Mouse (Mus musculus) spleen, postnatal 10 days (tissue): ENCODE results near the gene Pak2.
A peak's percentile ranks its signal among the peaks of the same experiment; 100 is the strongest.

ENCODE experiments used
- DNase-seq, 2 experiments: peaks; one replicate each; pipeline ENCODE4 v3.0.0; 2021 to 2022; ENCODE audit warnings: low spot score in 2 of 2

The Pak2 gene

DNA sequence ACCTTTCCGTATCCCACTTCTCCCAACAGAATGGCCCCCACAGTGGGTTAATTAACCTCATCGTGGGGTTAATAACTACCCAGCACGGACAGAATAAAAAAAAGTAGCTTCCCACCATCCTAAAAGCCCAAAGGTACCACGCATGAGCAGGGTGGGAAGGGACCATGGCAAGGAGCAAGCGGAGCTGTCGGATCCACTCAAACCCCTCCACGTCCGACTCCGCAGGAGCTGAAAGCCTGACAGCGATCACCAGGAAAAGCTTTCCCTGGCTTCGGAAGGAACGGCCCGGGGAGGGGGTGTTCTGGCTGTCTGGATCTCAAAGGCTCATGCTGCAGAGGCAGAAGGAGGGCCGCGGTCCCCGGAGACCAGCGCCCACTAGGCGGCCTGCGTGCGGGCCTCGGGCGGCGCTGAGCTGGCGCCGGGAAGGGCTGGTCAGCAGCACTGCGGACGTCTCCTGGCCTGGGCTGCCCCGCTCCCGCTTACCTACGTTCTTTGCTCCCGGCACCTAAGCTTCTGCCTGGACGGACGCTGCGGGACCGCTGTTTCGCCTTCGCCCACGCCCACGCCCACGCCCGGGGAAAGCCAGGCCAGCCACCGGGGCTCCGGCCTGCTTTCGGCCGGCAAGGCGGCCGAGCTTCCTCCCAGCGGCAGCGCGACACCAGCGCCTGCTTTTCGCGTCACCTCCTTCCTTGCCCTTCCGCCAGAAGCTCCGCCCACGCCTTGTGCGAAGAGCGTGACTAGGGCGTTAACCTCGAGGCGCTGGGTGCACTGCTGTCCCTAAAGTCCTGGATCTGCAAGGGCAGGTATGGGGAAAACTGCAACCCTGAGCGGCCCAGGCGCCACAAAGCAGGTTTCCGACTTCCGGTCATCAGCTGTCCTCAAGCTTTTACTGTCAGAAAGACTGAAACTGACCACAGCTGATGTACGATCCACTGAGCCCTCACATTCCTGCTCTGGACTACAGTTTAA, 76.3 kb downstream of the Pak2 start, which contains the start of gene Senp5:
Gene Senp5 (minus strand): TSS at position 779 of the 969 bp plus-strand sequence.
- DNase-seq = peak; percentile 82 to 95

DNA sequence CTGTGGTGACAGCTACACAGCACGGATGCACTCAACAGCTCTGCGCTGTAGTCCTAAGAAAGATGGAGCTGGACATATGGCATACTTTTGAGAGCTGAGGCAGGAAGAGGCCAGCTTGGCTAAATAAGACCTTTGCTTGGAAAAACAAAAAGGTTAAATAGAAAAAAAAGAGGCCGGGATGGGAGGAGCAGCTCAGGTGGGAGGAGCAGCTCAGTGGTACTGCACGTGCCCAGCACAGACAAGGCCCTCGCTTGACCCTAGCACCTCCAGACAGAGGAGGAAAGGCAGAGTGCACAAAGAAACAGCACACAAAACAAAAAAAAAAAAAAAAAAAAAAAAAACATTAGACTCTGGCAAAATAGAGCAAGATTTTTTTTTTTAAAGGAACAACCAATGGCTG, 82.8 kb downstream of the Pak2 start:
- DNase-seq = no peak

DNA sequence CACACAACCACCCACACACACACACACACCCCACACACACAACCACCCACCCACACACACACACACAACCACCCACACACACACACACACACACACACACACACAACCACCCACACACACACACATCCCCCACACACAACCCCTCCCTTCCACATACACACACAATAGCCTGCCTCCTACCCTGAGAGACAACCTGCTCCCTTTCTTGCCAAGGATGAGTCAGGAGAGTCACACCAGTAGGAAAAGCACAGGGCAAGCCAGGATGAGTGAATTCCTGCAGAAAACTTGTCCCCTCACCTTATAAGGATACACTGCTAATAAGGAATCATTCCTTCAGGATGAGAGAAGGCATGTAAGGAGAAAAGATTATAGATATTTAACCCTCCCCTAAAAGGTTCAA, 85.2 kb downstream of the Pak2 start:
- DNase-seq = no peak

DNA sequence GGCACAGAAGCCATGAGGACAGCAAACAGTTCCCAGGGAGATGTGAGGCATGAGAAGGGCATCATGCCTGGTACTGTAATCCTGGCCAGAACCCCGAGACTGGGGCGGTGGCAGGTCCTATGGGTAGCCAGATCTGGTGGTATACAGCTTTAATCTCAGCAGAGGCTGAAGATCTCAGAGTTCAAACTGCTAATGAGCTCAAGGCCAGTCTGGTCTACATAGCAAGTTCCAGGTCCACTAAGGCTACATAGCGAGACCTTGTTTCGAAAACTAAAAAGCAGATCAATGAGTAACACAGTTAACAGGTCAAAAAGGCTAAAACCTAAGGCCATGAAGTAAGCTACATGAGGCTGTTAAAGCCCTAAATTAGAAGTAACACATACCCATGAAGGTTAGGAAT, 85.9 kb downstream of the Pak2 start:
- DNase-seq = no peak

DNA sequence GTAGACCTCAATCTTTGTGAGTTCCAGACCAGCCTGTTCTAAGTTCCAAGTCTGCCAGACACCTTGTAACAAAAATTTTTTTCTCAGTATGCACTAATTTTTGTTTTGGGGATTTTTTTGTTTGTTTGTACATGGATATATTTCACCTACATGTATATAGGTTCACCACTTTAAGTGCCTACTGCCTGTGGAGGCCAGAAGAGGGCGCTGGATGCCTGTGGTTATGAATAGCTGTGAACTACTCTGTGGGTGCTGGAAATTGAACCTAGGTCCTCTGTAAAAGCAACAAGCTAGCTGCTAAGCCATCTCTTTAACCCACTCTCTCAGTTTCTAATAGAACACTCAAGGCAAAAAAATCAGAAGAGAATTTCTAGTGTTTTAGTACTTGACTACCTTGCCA, 87.1 kb downstream of the Pak2 start:
- DNase-seq = peak in 1 of 2 experiments; percentile 27

DNA sequence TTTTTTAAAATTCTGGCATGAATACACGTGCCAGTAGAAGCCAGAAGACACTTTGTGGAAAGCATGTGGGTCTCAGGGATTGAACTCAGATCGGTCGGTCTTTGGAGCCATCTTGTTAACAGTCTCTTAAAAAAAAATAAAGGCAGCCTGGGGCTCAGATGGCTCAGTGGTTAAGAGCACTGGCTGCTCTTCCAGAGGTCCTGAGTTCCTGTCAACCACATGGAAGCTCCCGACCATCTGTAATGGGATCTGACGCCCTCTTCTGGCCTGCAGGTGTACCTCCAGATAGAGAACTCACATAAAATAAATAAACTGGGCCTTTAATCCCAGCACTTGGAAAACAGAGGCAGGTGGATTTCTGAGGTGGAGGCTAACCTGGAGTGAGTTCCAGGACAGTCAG, 98.2 kb downstream of the Pak2 start:
- no peak for DNase-seq

DNA sequence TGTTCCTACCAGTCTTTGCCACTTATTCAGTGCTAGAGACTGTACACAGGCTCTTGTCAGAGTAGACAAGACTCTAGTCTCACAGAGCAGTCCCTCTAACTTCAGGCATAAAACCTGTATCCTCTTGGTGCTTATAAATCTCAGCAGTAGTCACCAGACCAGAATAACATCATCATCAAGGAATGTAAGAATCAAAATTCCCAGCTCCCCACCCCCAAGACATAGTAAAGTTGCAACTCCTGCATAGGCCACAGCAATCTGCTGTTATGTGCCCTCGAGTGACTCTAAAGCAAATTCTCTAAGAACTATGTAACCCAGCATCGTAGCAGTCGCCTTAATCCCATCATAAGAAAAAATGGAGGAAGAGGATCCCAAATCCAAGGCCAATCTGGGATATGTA, 99.6 kb downstream of the Pak2 start:
- DNase-seq = no peak

DNA sequence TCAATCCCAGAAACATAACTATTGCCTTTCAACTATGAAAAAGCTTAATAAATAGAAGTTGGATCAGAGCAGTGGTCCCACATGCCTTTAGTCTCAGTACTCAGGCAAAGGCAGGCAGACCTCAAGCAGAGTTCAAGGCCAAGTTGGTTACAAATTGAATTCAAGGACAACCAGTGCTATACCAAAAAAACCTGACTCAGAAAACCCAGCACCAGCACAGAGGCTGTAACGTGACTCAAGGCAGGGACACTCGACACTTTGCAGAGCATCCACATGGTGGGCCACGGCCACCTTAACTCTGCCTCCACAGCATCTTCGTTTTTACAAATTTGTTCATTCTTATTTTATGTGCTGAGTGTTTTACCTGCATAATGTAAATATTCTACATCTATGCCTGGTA, 103.9 kb downstream of the Pak2 start:
- DNase-seq = no peak
